21 mouse cellular contexts compared by ENCODE assay signal in the genomic region with DNA sequence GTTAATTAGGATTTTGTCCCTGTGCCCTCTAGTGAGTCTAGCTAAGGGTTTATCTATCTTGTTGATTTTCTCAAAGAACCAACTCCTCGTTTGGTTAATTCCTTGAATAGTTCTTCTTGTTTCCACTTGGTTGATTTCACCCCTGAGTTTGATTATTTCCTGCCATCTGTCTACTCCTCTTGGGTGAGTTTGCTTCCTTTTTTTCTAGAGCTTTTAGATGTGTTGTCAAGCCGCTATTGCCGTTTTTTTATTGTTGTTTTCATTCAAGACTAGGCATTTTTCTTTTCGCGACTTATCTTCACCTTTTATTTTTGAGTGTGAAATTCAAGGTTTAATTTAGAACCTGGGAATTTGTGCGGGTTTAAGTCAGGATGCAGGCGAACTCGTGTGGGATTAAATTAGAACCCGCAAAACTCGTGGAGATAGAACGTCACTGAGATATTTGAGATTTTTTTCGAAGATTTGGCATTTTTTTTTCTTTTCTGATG. TPM values are rescaled to one million over a fixed set of nuclear protein-coding genes. Genes with fewer than 3 reads are reported as not detected.
"Had no signal": no experiment of that assay in that cellular context is flagged by ENCODE, and none has a peak within 500 bp of the region (broad histone marks: within the 10 kb centered on the region; RNA-seq: fewer than 3 reads in every experiment).

No protein-coding gene starts in this region.

RNA-seq across cellular contexts. Expression of gene Gm21860, which starts 24.8 kb away (rescaled TPM):
- total RNA-seq: layer of hippocampus, adult 18-20 months; layer of hippocampus, postnatal 14 days; left cerebral cortex, adult 8-10 months; left cerebral cortex, postnatal 14 days; left cerebral cortex, postnatal 4 days; megakaryocyte, adult 5-6 weeks; neutrophil, adult 5-6 weeks had no signal
- polyA plus RNA-seq: kidney, embryonic 16.5 days; limb, embryonic 12.5 days; limb, embryonic 15.5 days; liver, embryonic 11.5 days; liver, embryonic 14.5 days; liver, postnatal 0 days; lung, embryonic 14.5 days; lung, postnatal 0 days; macrophage; midbrain, embryonic 12.5 days; midbrain, embryonic 15.5 days; neural tube, embryonic 13.5 days; stomach, embryonic 15.5 days; thymus, postnatal 0 days had no signal

RNA-seq across cellular contexts. Expression of gene Gm47283, which starts 54.7 kb away (rescaled TPM):
- total RNA-seq: layer of hippocampus, adult 18-20 months; layer of hippocampus, postnatal 14 days; left cerebral cortex, adult 8-10 months; left cerebral cortex, postnatal 14 days; left cerebral cortex, postnatal 4 days; megakaryocyte, adult 5-6 weeks; neutrophil, adult 5-6 weeks had no signal
- polyA plus RNA-seq: kidney, embryonic 16.5 days; limb, embryonic 12.5 days; limb, embryonic 15.5 days; liver, embryonic 11.5 days; liver, embryonic 14.5 days; liver, postnatal 0 days; lung, embryonic 14.5 days; lung, postnatal 0 days; macrophage; midbrain, embryonic 12.5 days; midbrain, embryonic 15.5 days; neural tube, embryonic 13.5 days; stomach, embryonic 15.5 days; thymus, postnatal 0 days had no signal
